Mouse (Mus musculus) liver, postnatal 0 days (tissue): ENCODE data around the gene Il4ra.

Experiments
- CTCF ChIP-seq: sonication (generic); IDR thresholded peaks from 2 replicates; pipeline ENCODE4 v1.5.1; 2016; ENCODE audit warnings: antibody characterized with exemption, low read depth
- EP300 ChIP-seq: IDR thresholded peaks from 2 replicates; pipeline ENCODE4 v1.6.1; 2016; ENCODE audit warnings: antibody characterized with exemption, low read depth, mild to moderate bottlenecking

DNA sequence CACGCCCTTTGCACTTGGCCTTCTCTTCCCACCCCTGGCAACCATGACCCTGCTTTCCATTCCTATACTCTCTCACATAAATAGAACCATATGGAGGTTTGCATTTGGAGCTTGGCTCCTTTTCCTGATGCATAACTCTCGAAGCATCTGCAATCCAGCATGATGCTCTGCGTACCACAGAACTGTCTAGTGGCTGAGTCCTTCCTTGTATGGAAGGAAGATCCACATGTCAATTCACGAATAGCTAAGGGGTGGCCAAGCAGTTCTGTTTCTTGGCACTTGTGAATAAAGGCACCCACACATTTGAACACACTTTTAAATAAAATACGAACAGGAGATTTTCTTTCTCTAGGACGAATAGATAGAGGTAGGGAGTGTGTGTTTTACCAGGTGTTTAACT is 34.5 kb upstream of the Il4ra start:
- TF ChIP-seq CTCF (no peak), EP300 (no peak)
